Mouse (Mus musculus): Measurements from ENCODE around the gene Rtl8b. TPM values are rescaled to one million over a fixed set of nuclear protein-coding genes. Genes with fewer than 3 reads are reported as not detected.

Rtl8b gene
- polyA plus RNA-seq, 1 experiment from 2014 or later = 84.1 TPM

Other genes starting within 250 kb of the Rtl8b start
- gene Etd, start 235.5 kb downstream of the Rtl8b start, polyA plus RNA-seq (2015; fragmentation: Nextera tagmentation; extraction: Ambion mirVana) = not detected in 2 replicates
- gene Rtl8c, start 62.4 kb downstream of the Rtl8b start, polyA plus RNA-seq (2015; fragmentation: Nextera tagmentation; extraction: Ambion mirVana) = 43.8 and 46.4 TPM in 2 replicates
- not detected in 2 replicates for gene Gm14597, start 61.4 kb downstream of the Rtl8b start, polyA plus RNA-seq (2015; fragmentation: Nextera tagmentation; extraction: Ambion mirVana)
- gene Rtl8a, start 26.7 kb downstream of the Rtl8b start, polyA plus RNA-seq (2015; fragmentation: Nextera tagmentation; extraction: Ambion mirVana) = 99.3 and 105 TPM in 2 replicates
- gene 4930502E18Rik, start 54.4 kb upstream of the Rtl8b start, polyA plus RNA-seq (2015; fragmentation: Nextera tagmentation; extraction: Ambion mirVana) = 0.20 and 0.37 TPM in 2 replicates
- gene 1700013H16Rik, start 87.4 kb upstream of the Rtl8b start, polyA plus RNA-seq (2015; fragmentation: Nextera tagmentation; extraction: Ambion mirVana) = not detected in 2 replicates
- not detected in 2 replicates for gene Zfp36l3, start 106.0 kb upstream of the Rtl8b start, polyA plus RNA-seq (2015; fragmentation: Nextera tagmentation; extraction: Ambion mirVana)
- gene Xlr, start 127.3 kb upstream of the Rtl8b start, polyA plus RNA-seq (2015; fragmentation: Nextera tagmentation; extraction: Ambion mirVana) = 2.7 and 3.2 TPM in 2 replicates